Mouse (Mus musculus) cerebellum, adult 11-12 months (tissue): ENCODE data around the gene Limch1.

Source experiments
- DNase-seq: peaks from one replicate; pipeline ENCODE4 v3.0.0; 2022

The Limch1 gene

DNA sequence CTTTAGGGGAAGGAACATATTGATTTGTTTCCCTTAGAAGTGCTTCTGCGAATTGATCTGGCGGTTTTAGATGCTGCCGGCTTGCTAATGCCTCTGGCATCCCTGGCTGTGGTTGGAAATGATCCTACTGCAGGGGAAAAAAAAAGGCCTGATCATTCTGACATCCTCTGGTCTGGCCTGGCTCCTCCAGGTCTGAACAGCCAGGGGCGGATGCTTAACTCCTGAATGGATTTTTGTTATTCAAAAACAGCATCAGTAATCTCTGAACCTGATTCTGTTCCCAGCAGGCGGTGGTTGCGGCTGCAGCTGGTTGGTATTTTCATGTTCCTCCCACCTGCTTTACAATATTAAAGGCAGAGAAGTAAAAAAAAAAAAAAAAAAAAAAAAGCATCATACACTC is 337.5 kb downstream of the Limch1 start:
- no peak for DNase-seq

GRCm38 (mm10) chr5:67090856-67091255 is 345.2 kb downstream of the Limch1 start:
- no peak for DNase-seq

GRCm38 (mm10) chr5:67091766-67092165 is 346.1 kb downstream of the Limch1 start:
- no peak for DNase-seq

DNA sequence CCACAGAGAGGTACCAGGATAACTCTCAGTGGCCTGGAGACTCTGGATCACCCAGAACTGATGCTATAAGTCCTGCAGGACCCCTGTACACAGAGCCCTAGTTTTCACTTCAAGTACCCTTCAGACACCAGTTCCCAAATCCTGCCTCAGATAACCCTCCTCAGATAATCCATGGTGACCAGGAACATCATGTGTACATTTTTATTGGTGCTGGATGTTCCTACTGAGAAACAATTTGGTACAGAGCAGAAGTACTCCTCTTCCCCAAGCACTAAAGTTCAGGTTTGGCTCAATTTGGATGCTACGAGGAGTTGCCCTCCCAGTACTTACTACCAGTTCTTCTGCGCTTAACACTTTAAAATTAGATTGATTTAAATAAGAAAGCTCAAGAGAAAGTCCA is 348.4 kb downstream of the Limch1 start:
- no peak for DNase-seq

- DNase-seq, result no peak
These were observed 349.5 kb downstream of the Limch1 start for GRCm38 (mm10) chr5:67095153-67095552.

DNA sequence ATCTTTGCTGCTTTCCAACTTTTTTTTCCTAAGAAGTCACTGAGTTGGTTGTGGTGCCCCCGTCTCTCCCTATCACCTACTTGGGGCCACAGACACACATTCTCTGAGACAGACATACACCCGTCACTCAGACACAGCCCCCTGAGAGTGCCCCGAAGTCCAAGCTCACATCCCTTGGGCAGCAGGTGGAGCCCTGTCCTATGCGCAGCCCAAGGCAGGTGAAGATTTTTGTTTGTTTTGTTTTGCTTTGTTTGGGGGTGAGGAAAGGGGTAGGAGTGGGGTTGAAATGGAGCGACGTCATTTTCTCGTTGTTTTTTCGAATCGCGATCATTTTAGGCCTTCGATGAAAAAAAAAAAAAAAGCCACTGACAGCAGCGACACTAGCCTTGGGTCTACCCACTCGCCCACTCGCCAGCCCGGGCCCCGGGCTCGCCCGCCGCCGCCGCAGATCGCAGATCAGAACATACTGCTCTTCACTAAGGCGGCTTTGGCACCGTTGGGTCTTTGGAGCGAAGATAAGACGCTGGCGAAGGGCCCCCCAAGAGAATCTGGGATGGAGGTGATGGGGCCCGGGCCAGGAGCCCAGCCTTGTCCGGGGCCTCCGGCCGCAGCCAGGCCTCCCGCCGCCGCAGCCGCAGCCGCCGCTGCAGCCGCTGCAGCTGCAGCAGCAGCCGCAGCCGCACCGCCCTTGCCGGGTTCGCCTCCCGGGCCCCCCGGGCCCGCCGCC is 350.2 kb downstream of the Limch1 start:
- DNase-seq, result no peak

- no peak for DNase-seq
These were observed 350.7 kb downstream of the Limch1 start for GRCm38 (mm10) chr5:67096378-67096771.

DNA sequence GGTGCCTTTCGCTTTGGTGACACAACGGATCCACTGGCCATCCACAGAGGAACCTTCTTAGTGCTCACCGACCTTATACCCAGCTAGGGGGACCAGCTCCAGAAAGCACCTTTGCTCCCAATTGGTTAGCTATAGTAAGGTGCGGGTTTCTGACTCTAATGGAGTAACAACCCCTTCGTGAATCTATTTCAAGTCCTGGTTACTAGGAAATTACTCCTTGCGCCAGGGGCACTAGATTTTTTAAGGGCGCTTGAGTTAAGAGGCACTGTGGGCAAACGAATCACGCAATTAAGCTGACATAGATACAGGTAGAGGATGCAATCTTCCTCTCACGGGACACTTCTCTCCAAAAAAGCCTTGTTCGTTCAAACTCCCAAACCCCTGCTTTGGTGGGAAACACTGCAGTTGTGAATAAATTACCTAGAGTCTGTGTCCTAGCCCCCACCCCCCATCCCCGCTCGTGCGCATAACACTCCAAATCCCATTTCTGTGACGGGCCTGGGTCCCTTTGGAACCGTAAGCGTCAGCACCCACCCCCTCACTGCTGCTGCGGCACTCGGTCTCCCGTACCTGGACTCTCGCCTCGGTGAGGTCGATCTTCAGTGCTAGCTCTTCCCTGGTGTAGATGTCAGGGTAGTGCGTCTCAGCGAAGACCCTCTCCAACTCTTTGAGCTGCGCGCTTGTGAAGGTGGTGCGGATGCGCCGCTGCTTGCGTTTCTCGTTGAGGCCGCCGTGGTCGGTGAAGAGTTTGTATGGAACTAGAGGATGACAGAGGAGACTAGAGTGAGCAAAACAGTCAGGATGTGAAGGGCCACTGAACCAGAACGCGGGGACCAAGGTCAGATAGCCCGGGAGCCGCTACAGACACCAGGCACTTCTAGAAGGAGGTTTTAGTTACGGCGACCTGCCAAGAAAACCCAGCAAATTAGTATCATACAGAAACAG is 351.8 kb downstream of the Limch1 start:
- no peak for DNase-seq

DNA sequence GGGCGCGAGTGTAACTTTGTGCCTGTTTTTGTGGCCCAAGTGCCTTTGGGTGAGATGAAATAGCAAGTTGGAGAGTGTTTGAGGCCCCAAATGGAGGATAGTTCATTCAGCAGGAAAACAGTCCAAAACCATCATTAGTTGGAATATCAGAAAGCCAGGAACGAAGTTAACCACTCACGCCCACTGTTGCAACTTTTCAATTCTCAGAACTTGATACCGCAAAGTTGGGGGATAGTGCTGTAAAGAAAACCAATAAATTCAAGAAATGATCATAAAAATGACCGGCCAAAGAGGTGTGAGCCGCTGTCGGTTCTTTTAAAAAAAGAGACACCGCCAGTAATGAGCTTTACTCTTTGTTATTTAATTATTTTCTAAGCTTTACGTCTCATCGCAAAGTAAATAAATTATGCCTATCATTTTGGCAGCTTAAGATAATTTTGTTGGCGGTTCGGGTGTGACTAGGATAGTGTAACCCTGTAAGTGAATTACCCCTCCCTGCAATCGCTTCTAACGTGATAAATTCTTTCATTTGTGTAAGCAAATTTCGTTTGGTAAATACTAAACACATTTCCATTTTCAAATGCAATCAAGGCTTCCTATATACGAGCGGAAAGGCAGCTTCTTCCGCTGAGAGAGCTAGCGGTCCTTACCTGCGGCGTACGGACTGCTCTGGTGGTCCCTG is 352.6 kb downstream of the Limch1 start:
- DNase-seq, result no peak

GRCm38 (mm10) chr5:67098733-67099323 is 353.2 kb downstream of the Limch1 start, which contains the start of gene Phox2b:
TSS of gene Phox2b (minus strand) at chr5:67099301.
- DNase-seq, result no peak

- DNase-seq, result no peak
These were observed 354.0 kb downstream of the Limch1 start for GRCm38 (mm10) chr5:67099393-67100271.

- DNase-seq, result no peak
These were observed 355.2 kb downstream of the Limch1 start for GRCm38 (mm10) chr5:67100564-67101394.

- no peak for DNase-seq
These were observed 355.8 kb downstream of the Limch1 start for GRCm38 (mm10) chr5:67101395-67101760.

DNA sequence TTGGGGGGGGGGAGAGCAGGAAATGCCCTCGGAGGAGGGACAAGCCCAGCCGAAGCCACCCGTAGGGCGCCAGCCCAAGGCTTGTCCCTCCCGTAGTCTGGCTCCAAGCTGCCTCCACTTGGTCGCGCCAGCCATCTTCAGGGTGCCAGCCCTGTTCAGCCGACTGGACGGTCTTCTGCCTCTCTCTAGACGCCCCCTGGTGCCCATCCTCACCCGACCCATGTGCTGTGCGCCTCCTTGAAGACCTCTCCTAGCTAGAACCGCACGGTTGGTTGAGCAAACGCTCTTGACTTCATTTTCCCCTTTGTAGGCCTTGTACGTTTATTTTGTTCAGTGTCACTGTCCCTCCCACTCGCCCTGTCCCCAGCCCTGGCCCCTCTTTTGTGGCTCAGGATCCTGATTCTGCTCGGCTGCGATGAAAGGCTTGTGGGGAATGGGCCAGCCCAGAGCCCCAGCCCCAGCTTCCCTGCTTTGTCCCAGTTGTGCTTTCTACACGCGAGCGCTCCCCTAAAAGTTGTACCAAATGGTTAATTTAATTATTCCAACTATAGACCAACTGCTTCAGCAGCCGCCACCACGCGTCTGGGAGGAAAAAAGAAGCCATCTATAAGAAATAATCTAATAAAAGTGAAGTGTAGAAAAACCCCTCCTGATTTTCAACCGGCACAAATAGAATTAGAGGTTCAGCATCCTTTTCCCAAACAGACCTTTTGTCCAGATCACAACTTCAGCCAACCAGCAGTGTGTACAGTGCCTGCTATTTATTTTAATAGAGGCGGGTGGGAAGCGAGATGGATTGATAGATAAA is 356.4 kb downstream of the Limch1 start:
- DNase-seq, result no peak

DNA sequence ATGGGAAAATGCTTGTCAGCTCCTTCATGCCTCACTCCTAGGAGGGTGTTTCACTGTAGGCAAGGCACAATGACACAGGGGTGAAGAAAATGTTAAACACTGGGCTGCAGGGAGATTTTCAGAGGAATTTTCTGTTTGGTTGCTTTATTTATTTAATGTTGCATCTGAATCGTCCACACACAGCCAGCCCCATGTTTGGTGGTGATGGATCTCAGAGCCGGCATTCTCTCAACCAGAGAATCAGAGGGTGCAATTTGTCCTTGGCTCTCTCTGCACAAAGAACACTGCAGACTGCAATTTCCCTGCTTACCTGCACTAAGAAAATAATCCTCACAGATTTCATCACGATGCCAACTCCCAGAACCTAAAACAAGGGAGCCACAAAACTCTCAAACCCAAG is 357.4 kb downstream of the Limch1 start:
- DNase-seq, result no peak

- no peak for DNase-seq
These were observed 360.6 kb downstream of the Limch1 start for GRCm38 (mm10) chr5:67106261-67106660.
